Mouse (Mus musculus): ENCODE measurements at regions not wholly inside any gene's neighbourhood (a gene's known extent, or its start where the extent isn't known, plus 50 kb on each side); places are given as distances from the start of the nearest gene placed in this dataset.

DNA sequence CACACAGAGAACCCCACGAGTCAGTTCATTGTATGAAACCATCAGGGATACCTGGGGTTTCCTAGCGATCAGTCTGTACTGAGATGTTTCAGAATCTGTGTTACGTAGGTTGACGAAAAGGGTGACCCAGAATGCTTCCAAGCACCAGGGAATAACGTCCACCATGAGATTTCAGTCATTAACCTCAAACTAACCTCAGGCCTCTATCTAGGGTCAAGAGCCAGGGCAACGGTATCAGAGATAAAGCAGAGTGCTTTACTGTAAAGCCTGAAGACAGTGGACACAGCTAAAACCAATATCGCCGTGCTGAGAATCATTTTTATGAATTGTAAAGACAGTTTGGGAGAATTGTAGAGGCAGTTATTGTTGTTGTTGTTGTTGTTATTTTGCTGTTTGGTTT lies 52.9 kb upstream of the Errfi1 start:
- no peak for DNase-seq (ENCODE audit: low spot score)

DNA sequence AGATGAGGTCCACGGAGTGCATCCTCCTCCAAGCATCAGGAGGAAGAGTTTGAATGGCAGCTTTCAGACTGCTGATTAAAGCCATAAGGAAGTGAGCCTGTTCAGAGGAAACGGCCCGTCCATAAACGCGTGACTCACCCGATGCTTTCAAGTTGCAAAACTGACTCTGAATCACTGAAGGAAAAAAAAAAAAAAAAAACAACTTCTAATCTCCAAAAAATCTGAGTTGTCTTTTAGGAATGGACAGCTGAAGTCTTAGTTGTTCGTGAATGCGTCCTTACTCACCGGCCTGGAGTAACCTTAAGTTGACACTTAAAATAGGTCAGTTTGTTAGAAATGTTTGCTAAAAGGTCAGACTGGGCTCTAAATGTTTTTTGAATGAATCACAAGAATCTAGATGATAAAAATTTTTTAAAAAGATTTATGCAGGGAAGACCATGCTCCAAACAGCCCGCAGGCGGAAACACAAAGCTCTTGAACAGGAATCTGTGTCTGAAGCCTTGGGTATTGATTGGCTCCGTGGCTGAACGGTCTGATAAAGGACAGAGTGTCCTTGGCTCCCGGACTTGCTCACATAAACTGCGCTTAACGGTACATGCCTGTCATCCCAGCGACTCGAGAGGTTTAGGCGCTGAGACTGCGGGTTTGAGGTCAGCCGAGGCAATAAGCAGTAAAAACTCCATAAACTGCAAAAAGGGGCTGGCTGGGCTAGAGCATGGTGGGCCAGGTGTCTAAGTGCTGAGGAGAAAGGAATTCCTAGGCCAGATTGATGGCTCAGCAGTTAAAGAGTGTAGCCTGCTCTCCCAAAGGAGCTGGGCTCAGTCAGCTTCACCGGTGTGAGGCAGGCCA lies 53.9 kb upstream of the Errfi1 start:
- no peak for DNase-seq (ENCODE audit: low spot score)

- peak; percentile 21 for DNase-seq (ENCODE audit: low spot score)
Measured at GRCm38 (mm10) chr4:150798783-150799530, 54.8 kb upstream of the Errfi1 start.

DNA sequence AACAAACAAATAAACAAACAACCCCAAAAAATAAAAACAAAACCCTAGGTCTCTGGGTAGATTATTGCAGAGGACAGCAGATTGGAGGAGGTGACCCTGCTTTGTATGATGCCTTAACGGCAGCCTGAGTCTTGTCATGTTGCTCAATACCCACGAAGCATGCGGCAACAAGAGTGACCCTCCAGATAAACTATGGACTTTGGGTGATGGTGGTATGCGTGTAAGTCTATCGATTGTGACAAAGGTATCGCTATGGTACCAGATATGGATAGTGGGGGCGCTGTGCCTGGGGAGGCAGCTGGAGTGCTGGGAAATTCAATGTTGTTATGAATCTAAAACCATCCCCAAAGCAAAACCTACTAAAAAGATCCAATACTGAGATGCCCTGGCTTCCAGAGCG lies 55.4 kb upstream of the Errfi1 start:
- no peak for DNase-seq (ENCODE audit: low spot score)

DNA sequence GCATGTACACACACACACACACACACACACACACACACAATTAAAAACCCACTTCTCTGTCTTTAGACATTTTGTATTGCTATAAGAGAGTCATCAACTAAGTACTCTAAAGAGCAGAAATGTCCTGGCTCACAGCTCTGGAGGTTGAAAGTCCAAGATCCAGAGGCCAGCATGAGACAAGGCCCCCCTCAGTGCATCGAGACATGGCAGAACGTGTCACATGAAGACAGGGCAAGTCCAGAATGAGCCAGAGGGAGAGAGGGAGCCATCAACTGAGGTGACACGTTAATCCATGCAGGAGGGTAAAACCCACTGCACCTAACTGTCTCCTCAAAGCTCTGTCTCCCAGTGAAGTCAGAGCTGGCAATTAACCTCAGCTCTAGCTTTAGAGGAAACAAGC lies 56.7 kb upstream of the Errfi1 start:
- DNase-seq (ENCODE audit: low spot score), result no peak

DNA sequence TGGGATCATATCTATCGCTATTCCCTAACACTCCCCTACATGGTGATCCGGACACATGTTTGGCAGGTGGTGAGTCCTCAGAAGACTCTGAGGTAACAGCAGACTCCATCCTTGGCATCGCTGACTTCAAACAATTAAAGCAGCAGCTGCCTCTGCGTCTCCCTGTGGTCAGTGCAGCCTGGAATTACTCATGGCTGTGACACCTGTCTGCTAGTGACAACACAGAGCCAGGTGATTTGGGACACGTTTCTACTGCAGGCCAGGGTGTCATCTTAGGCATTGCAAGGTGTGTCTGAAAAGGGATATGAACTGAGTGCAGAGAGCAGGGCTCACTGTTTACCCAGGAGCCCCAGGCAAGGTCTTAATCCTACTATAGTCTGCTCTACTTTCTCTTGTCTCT lies 58.8 kb upstream of the Errfi1 start:
- DNase-seq (ENCODE audit: low spot score), result no peak

- no peak for DNase-seq (ENCODE audit: low spot score)
Measured at GRCm38 (mm10) chr4:150794257-150794794, 59.4 kb upstream of the Errfi1 start.

DNA sequence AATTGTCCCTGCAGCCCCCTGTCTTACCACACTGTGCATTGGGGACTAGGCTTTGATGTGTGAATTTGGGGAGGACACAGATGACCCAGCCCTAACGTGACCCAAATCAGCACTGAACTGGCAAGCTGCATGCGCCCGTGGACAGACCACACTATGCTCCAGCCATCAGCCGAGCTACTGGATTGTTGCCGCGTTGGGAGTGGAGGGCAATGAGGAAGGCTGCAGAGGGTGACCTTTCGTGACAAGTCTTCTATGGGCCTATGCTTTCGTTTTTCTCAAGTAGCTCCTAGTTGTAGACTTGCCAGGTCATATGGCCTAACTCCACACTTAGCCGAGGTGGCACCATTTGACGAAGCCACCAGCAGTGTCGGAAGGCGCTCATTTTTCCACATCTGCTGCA lies 60.6 kb upstream of the Errfi1 start:
- no peak for DNase-seq (ENCODE audit: low spot score)

DNA sequence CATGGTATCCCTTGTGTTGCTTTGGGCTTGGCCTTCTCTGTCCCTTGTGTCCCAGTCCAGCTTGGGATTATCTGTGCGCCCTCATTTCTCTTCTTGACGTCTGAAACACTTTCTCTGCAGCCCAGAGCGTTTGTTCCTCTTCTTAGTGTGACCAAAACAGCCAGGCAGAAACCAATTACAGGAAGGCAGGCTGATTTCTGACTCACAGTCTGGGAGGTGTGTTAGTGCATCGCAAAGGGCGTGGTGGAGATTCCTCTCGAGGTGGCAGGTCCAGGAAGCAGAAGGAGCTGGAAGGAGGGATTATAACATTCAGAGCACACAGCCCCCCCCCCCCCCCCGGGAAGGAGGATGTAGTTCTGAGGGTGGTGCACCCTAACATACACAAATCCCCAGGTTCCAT lies 64.6 kb upstream of the Errfi1 start:
- DNase-seq (ENCODE audit: low spot score), result no peak

GRCm38 (mm10) chr4:150787113-150787512 lies 66.6 kb upstream of the Errfi1 start:
- no peak for DNase-seq (ENCODE audit: low spot score)

GRCm38 (mm10) chr4:150786651-150787050 lies 67.1 kb upstream of the Errfi1 start:
- no peak for DNase-seq (ENCODE audit: low spot score)

DNA sequence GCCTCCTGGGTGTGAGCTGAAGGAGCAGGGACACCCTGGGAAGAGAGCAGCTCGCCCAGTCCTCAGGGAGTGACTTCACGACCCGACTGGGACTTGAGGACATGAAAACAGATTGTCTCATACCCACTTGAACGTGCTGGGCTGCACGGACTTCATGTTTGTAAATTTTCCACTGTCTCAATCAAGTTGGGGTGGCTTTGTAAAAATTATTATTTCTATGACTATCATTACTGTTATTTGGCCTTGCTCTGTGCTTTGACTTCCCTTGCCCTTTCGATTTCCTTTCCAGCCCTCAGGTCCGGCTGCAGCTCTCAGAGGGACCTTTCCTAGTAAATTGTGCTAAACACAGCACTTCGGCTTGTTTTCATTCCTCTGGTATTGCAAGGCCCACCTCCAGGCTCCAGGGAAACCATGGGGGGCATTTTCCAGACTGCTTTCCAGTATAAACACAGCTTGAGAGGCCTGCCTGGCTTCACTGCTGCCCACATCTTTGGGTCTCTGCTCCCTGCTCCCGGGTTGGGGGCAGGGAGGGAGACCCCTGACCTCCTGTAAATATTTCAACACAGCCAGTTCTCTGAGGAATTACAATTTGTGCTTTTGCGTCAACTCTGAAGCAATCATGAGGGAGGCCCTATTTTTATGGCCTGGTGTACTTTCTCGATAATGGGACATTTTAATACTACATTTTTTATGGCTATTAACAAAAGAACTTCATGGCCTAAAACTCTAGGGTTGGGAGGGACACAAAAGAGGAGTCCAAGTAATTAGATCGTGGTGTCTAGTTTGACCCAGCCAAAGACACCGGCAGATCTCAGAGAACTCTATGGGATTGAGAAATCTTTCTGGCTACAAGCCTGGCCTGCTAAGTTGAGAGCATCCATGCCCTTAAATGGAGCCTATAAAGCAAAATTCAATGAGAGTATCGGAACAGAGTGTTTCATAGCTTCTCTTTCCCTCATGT lies 68.9 kb upstream of the Errfi1 start:
- no peak for DNase-seq (ENCODE audit: low spot score)

- no peak for DNase-seq (ENCODE audit: low spot score)
Measured at GRCm38 (mm10) chr4:150781304-150781703, 72.4 kb upstream of the Errfi1 start.

DNA sequence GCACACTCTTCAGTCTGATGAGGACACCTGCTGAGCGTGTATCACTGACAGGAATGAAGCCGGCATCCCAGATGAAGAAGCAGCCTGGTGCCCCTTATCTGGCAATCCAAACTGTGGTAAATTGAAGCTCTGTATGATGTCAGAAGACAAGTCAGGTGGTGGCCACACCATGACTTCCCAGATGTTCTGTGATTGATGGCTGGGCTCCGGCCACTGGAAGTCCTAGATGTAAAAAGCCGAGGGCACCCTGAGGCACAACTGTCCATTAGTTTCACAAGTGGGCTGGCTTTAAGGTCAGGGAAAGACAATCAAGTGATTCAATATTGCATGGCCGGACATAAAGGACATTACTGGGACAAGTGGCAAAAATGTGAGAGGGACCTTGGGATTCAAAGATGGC lies 74.4 kb upstream of the Errfi1 start:
- no peak for DNase-seq (ENCODE audit: low spot score)

DNA sequence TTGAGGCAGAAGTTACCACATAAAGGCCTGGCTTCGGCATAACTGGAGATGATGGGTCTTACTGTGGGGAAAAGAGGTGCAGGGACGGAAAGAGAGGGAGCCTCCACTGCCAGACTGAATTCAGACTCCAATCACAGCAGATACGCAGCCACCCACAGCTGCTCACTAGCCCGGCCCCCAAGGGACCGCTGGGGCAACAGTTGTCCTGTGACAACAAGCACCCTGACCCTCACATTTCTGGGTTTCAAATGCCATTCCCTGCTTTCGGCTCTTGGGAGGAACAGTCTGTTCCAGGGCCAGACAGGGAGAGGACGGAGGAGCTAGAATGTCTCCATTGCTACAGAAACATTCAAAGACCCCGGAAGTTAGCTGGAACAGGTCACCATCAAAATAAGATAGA lies 75.0 kb upstream of the Errfi1 start:
- DNase-seq (ENCODE audit: low spot score), result no peak

DNA sequence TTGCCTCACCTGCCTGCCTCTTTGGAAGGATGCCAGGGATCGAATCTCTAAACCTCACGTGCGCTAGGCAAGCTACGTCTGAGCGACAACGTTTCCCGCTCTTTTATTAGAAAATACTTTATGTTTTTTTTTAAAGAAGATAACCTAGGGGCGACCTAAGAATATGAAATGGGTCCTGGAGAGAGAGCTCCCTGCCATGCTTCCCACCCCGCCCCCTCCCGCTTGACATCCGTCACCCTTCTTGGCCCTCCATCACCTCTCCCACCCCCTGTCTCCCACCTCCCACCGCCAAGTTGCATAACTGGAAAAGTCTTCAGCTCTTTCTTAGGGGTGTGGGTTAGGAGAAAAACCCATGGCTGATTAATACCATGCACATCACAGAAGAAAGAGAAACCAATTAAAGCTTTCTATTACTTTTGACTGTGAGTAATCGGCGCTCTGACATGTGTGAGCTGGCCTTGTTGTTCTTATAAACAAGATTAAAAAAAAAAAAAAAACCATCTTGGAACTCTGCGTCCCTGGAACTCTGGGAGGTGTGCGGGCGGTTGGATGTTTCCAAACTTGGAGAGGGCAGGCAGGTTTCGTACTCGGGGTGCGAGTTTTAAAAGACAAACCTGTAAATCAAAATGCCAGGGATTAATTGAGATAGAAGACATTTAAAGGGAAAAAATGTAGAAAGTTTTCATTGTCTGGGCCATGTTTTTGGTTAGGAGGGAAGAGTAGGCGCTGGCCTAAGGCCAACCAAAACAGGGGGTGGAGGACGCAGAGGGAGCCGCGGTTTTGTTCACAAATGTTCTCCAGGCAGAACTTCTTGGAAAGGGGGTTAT lies 77.8 kb upstream of the Errfi1 start:
- no peak for DNase-seq (ENCODE audit: low spot score)

GRCm38 (mm10) chr4:150775281-150775680 lies 78.4 kb upstream of the Errfi1 start:
- no peak for DNase-seq (ENCODE audit: low spot score)

- DNase-seq (ENCODE audit: low spot score), result no peak
Measured at GRCm38 (mm10) chr4:150774289-150774914, 79.3 kb upstream of the Errfi1 start.

GRCm38 (mm10) chr4:150771922-150772651 lies 81.6 kb upstream of the Errfi1 start:
- DNase-seq (ENCODE audit: low spot score), result no peak

Measured in thymus, postnatal 0 days (tissue).